Mouse (Mus musculus): ENCODE results near the gene Scube2. TPM values are rescaled to one million over a fixed set of nuclear protein-coding genes. Genes with fewer than 3 reads are reported as not detected.

The Scube2 gene
- total and polyA plus RNA-seq, 3 experiments: not detected

- no peaks in the 10 kb centered on the region for H3K9me3 ChIP-seq (replicated peaks; ENCODE audit: low read length)
- no peaks in the 10 kb centered on the region for H3K27me3 ChIP-seq (replicated peaks)
- in situ Hi-C loops (cut with MboI; ENCODE audit: low pct_ligation_motif_present, low pct_unique_long_range_greater_than_20kb, low sequenced_read_pairs) (loop anchor here (10.0 kb wide), 1 partner anchor 92 kb away; no protein-coding TSS in a partner anchor), dilution Hi-C loops (cut with MboI; ENCODE audit: extremely low pct_ligation_motif_present, extremely low pct_unique_long_range_greater_than_20kb, low sequenced_read_pairs) (no loop called here)
- no peak overlapping the region for H3K9ac ChIP-seq (ENCODE audit: insufficient read depth, low read depth)
- H3K27ac ChIP-seq (ENCODE audit: insufficient read depth, low read depth): no peak overlapping the region
- H3K4me1 ChIP-seq (ENCODE audit: control insufficient read depth in 1 of 2, insufficient read depth in 2 of 2): peaks cover 0 to 12% of the 10 kb centered on the region in 2 experiments; a peak in 3 of 4 replicates
- no peaks in the 10 kb centered on the region for H3K79me2 ChIP-seq (replicated peaks; ENCODE audit: control insufficient read depth, extremely low read depth, insufficient read depth, poor library complexity, severe bottlenecking)
- H3K4me3 ChIP-seq (replicated peaks in 1 of 3; ENCODE audit: low read depth in 2 of 3, low read length in 2 of 3, poor library complexity in 1 of 3): no peak overlapping the region
- DNase-seq (ENCODE audit: extremely low read depth): peak; percentile 67
- peak; percentile 66 for TF ChIP-seq RAD21 (IDR thresholded peaks at IDR 0.05; ENCODE audit: low read depth, low read length)
- TF ChIP-seq CHD1 (IDR thresholded peaks at IDR 0.05; ENCODE audit: low read depth, low read length): no peak
- TF ChIP-seq POLR2A (IDR thresholded peaks at IDR 0.05; ENCODE audit: low read depth, low read length): no peak
- TF ChIP-seq MYC (IDR thresholded peaks at IDR 0.05; ENCODE audit: low read depth, low read length): no peak
- TF ChIP-seq SMC3 (IDR thresholded peaks at IDR 0.05; ENCODE audit: low read depth, low read length): peak; percentile 77
- no peak for TF ChIP-seq ZC3H11A (IDR thresholded peaks at IDR 0.05; ENCODE audit: low read depth, low read length)
- no peak for TF ChIP-seq CHD2 (IDR thresholded peaks at IDR 0.05; ENCODE audit: low read length)
- TF ChIP-seq CTCF (conservative IDR thresholded peaks at IDR 0.05 in 1 of 2, IDR thresholded peaks at IDR 0.05 in 1 of 2; ENCODE audit: low read depth in 2 of 2, low read length in 2 of 2): peak; percentile 80 to 84
- no peak for TF ChIP-seq ELF1 (IDR thresholded peaks at IDR 0.05; ENCODE audit: low read depth, low read length)
- TF ChIP-seq ZNF384 (IDR thresholded peaks at IDR 0.05; ENCODE audit: low read depth, low read length): no peak
- TF ChIP-seq TBP (conservative IDR thresholded peaks at IDR 0.05; ENCODE audit: low read depth, low read length): no peak
- H3K36me3 ChIP-seq (replicated peaks in 1 of 2; ENCODE audit: control insufficient read depth in 1 of 2, insufficient read depth in 1 of 2, low read length in 1 of 2): no peaks in the 10 kb centered on the region
- no peak overlapping the region for H3K4me2 ChIP-seq (ENCODE audit: insufficient read depth, low read depth, poor library complexity, severe bottlenecking)
Observed at GRCm38 (mm10) chr7:109792759-109793158, 72.7 kb downstream of the Scube2 start.

- Histone ChIP-seq H3K79me2 (replicated peaks; ENCODE audit: control insufficient read depth, extremely low read depth, insufficient read depth, poor library complexity, severe bottlenecking) (no peaks in the 10 kb centered on the region), H3K36me3 (replicated peaks in 1 of 2; ENCODE audit: control insufficient read depth in 1 of 2, insufficient read depth in 1 of 2, low read length in 1 of 2) (no peaks in the 10 kb centered on the region), H3K9ac (ENCODE audit: insufficient read depth, low read depth) (no peak overlapping the region), H3K4me1 (ENCODE audit: control insufficient read depth in 1 of 2, insufficient read depth in 2 of 2) (peaks cover 0 to 12% of the 10 kb centered on the region in 2 experiments; a peak in 3 of 4 replicates), H3K27me3 (replicated peaks) (no peaks in the 10 kb centered on the region), H3K4me3 (replicated peaks in 1 of 3; ENCODE audit: low read depth in 2 of 3, low read length in 2 of 3, poor library complexity in 1 of 3) (no peak overlapping the region), H3K27ac (ENCODE audit: insufficient read depth, low read depth) (no peak overlapping the region), H3K4me2 (ENCODE audit: insufficient read depth, low read depth, poor library complexity, severe bottlenecking) (no peak overlapping the region), H3K9me3 (replicated peaks; ENCODE audit: low read length) (no peaks in the 10 kb centered on the region)
- dilution Hi-C loops (cut with MboI; ENCODE audit: extremely low pct_ligation_motif_present, extremely low pct_unique_long_range_greater_than_20kb, low sequenced_read_pairs): no loop called here
- TF ChIP-seq CHD1 (IDR thresholded peaks at IDR 0.05; ENCODE audit: low read depth, low read length): no peak
- TF ChIP-seq BHLHE40 (IDR thresholded peaks at IDR 0.05; ENCODE audit: low read depth, low read length): no peak
- in situ Hi-C loops (cut with MboI; ENCODE audit: low pct_ligation_motif_present, low pct_unique_long_range_greater_than_20kb, low sequenced_read_pairs): loop anchor here (10.0 kb wide), 1 partner anchor 94 kb away; no protein-coding TSS in a partner anchor
- DNase-seq (ENCODE audit: extremely low read depth): no peak
Observed at GRCm38 (mm10) chr7:109790818-109791217, 74.7 kb downstream of the Scube2 start.

GRCm38 (mm10) chr7:109787860-109788259 lies 77.6 kb downstream of the Scube2 start:
- Histone ChIP-seq H3K4me1 (ENCODE audit: control insufficient read depth in 1 of 2, insufficient read depth in 2 of 2) (no peaks in the 10 kb centered on the region), H3K9me3 (replicated peaks; ENCODE audit: low read length) (no peaks in the 10 kb centered on the region), H3K9ac (ENCODE audit: insufficient read depth, low read depth) (no peak overlapping the region), H3K4me3 (replicated peaks in 1 of 3; ENCODE audit: low read depth in 2 of 3, low read length in 2 of 3, poor library complexity in 1 of 3) (no peak overlapping the region), H3K79me2 (replicated peaks; ENCODE audit: control insufficient read depth, extremely low read depth, insufficient read depth, poor library complexity, severe bottlenecking) (no peaks in the 10 kb centered on the region), H3K36me3 (replicated peaks in 1 of 2; ENCODE audit: control insufficient read depth in 1 of 2, insufficient read depth in 1 of 2, low read length in 1 of 2) (no peaks in the 10 kb centered on the region), H3K4me2 (ENCODE audit: insufficient read depth, low read depth, poor library complexity, severe bottlenecking) (no peak overlapping the region), H3K27ac (ENCODE audit: insufficient read depth, low read depth) (no peak overlapping the region), H3K27me3 (replicated peaks) (no peaks in the 10 kb centered on the region)
- dilution Hi-C loops (cut with MboI; ENCODE audit: extremely low pct_ligation_motif_present, extremely low pct_unique_long_range_greater_than_20kb, low sequenced_read_pairs): no loop called here
- DNase-seq (ENCODE audit: extremely low read depth): no peak
- in situ Hi-C loops (cut with MboI; ENCODE audit: low pct_ligation_motif_present, low pct_unique_long_range_greater_than_20kb, low sequenced_read_pairs): no loop called here
- TF ChIP-seq POLR2AphosphoS2 (IDR thresholded peaks at IDR 0.05; ENCODE audit: low read depth, low read length) (no peak), MAFK (IDR thresholded peaks at IDR 0.05; ENCODE audit: insufficient replicate concordance, low read length) (no peak), USF1 (IDR thresholded peaks at IDR 0.05; ENCODE audit: low read depth, low read length) (no peak)
